Mouse (Mus musculus) subcutaneous adipose tissue, adult 2 months (tissue): ENCODE measurements around the gene Slc25a10. TPM values are rescaled to one million over a fixed set of nuclear protein-coding genes. Genes with fewer than 3 reads are reported as not detected.

Experiments
- polyA plus RNA-seq: library from polyadenylated mRNA; depleted of rRNA; stranded (reverse); fragments of >200 nt; gene quantifications from 2 replicates; pipeline ENCODE4 v1.2.3, GENCODE M21; 2012; ENCODE audit warnings: low replicate concordance; rRNA removed

Slc25a10 gene
- polyA plus RNA-seq: 651 and 925 TPM in 2 replicates

DNA sequence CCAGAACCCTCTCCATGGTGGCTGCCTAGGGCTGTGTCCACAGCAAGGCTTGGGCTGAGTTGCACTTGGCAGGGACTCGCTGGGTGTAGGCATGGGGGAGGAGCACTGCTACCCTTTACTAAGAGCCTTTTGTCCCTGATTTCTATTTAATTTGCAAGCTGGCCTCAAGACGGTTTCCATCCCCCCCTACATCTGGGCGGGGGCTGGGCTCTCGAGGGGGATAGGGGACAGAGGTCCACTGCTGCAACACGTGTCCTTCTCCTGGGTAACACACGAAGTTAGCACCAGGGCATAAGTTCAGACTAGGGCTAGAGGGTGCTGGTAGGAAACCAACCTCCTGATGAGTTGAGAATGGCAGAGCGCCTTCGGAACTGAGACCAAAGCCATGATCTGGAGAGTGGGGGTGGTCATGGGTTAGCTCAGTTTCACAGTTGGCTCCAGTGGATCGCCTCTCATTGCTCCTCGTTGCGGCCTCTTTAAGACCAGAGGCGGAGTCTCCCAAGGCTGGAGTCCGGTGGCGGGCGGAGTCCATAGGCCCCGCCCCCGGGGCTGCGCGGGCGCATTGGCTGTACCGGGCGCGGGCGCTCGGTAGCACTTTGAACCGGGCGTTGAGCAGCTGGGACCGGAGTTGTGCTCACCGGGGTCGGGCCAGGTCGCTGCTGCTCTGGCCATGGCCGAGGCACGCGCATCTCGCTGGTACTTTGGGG is at the start of gene Slc25a10:
Slc25a10 (plus strand) TSS at position 524 of the 707 bp plus-strand sequence.

DNA sequence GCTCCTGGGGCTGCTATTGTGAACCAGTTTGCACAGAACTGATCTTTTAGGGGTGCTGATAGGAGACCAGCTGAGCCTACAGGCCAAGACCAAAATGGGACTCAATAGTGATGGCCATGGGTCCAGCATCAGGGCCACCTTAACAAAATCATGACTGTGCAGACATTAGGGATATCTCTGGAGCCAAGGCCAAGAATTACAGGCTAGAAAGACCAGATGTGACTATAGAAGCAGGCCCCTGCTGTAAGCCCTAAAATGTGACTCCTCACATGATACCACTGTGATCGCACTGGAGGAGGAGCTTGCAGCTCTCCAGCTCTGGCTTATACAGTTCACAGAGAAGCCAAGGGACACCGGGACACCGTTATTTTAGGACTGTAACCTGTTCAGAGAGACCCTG is 49.3 kb upstream of the Slc25a10 start, which contains the start of gene Tspan10:
Tspan10 (plus strand) TSS at position 301 of the 400 bp plus-strand sequence.

DNA sequence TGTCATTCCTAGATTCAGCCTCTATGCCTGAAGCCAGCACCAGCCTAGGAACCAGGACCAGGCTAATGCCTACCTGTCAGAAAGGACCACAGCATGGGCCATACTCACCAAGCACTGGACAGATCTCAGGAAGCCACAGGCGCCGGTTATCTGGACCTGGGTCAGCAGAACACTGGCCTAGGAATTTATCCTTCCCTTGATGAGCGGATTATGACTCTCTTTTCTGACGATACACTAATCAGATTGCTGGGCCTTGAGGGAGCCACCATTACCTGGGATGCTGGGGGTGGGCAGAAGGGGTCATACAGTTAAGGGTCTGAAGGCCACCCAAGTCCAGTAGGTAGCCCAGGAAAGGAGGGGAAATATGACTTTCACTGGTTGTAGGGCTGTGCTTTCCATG is 38.3 kb upstream of the Slc25a10 start, which contains the start of gene Pde6g:
Pde6g (minus strand) TSS at position 195 of the 400 bp plus-strand sequence.

DNA sequence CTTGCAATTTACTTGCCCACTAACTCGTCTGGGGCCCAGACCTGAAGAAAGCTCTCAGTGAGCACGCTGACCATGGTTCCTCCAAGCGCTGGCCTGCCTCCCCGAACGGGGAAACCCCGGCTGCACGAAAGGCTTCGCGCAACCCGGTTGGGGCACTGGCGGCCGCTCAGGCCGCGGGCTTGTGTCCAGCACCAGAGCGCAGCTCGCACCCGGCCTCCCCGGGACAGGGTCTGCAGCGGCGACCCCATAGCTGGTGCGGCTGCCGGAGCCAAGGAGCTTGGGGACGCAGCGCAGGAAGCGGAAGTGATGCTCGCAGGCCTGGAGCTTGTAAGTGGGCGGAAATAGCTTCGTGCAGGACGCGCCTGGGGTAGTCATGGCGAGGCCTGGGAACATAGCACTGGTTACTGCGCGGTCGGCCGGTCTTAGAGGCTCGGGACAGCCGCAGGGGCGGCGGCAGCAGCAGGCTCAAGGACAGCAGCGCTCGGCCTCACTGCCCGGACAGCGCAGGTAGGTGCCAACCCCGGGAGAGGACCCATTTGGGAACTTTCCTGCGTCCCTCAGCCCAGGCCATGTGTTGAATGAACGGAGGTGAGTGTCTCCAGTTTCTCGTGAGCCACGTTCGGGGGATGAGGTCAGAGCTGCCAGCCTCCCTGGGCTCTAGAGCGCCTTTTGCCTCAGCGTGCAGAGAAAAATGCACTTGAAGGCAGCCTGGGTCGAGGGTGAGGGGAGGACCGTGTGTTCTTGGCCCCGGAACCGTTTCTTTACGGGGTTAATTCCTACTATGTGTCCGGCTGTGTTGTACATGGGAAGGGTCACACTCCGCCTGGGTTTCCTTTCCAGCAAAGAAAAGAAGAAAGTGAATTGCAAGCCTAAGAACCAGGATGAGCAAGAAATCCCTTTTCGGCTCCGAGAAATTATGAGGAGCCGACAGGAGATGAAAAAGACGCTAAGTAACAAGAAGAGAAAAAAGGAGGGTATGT is 33.6 kb upstream of the Slc25a10 start, which contains the start of the genes Oxld1 and Ccdc137:
Oxld1 (minus strand) TSS at position 297 of the 980 bp plus-strand sequence.
Ccdc137 (plus strand) TSS at position 344 of the 980 bp plus-strand sequence.

DNA sequence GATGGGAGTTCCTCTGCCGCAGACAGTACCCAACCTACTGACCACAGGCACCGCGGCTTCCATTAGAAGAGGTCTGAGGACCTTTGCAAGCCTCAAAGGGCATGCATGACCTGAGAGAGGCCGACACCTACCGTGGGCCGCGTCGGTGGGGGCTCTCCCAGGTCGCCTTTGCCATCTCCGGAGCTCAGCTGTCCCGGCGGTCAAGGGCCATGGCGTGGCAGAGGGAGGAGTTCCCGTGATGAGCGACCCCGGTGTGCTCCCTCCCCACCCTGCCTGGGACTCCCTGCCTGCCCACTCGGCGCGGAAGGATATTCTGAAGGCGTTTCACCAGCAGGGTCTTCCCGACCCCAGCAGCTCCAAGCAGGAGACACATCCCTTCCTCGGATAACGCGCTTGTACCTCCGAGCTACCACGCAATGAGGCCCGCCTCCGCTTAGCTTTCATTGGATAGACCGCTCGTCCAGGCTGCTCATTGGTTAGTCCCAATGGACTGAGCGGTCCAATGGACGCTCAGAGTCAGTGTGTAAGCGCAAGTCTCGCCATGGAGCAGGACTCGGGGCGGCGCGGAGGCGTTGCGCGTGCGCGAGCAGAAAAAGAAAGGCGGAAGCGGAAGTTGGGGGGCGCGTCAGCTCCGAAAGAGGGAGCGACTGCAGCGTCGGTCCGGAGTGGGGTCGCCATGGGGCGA is 24.4 kb upstream of the Slc25a10 start, which contains the start of gene Arl16:
Arl16 (minus strand) TSS at position 557 of the 685 bp plus-strand sequence.

DNA sequence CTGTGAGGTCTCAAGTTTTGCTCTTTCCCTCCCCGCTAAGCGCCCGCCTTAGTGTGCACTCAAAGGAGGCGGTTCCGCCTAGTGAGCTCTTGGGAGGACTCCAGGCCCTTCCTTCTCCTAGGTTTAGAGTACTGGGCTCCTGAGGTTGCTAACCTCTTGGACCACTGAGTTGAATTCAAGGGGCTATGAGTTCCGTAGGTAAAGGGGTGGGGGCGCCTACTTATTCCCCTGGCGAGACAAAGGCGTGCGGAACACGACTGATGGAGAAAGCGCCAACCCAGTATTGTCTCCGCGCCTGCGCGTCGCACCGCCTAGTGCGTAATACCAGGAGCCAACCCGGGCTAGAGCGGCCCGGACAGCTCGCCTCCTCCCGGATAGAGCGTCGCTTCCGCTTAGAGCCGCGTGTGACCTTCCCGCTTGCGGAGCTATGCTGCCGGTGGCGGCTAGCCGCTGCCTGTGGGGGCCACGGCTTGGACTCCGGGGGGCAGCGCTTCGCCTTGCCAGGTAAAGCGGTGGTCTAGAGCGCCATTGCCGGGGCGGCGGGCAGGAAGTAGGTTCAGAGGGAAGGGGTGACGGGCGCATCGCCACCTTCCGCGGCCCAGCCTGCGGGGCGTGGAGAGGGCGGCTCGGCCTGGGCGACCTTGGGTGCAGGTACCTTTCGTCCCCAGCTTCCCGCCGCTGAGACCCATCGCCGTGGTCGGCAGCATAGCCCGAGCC is 7.2 kb upstream of the Slc25a10 start, which contains the start of gene Mrpl12:
Mrpl12 (plus strand) TSS at position 349 of the 717 bp plus-strand sequence.

DNA sequence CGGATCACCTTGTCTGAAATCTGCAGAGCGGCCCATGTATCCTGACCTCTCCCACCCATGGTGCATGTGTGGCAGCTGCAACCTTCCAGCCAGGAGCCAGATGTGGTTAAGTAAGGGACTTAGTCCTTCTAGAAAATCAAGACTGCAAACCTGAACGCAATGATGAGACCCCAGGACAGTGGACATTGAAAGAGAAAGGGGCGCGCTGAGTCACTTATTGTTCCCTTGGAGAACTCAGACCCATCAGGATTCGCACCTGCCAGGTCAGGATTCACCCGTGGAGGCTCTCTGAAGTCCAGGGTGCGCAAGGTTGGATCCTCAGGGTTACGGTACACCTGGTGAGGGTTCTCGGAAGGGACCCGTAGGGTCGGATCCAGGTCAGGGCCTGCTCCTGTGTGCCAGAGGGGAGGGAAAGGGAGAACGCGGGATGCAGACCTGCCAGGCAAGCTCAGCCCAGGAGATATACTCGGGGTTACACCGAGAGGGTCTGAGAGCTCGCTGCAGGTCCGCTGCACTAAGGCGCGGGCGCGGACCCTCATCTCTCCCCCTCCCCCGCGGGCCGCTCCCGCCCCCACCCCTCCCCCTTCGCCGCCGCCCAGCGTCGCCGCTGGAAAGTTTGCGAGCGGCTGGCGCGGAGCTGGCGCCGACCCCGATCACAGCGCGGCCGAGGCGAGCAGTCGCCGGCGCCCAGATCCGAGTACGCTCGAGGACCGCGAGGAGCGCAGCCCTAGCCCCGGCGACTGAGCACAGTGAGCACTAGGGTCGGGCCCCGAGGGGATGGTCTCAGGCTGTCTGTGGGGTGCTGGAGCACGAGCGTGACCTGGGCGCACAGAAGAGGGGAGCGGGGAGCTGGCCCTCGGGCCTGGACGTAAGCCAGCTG is 38.7 kb downstream of the Slc25a10 start, which contains the start of gene Gcgr:
Gcgr (plus strand) TSS at position 615 of the 880 bp plus-strand sequence.

Other genes starting within 250 kb of the Slc25a10 start
- gene Actg1, start 143.3 kb upstream of the Slc25a10 start, polyA plus RNA-seq: 1,196 and 1,314 TPM in 2 replicates
- not detected in 2 replicates for gene Fscn2, start 130.3 kb upstream of the Slc25a10 start, polyA plus RNA-seq
- 33.9 and 79.5 TPM in 2 replicates for gene Faap100, start 113.1 kb upstream of the Slc25a10 start, polyA plus RNA-seq
- gene Nploc4, start 54.1 kb upstream of the Slc25a10 start, polyA plus RNA-seq: 67.6 and 68.3 TPM in 2 replicates
- 0.09 TPM in 1 of 2 replicates, not detected in the other for gene Tspan10, start 49.2 kb upstream of the Slc25a10 start, polyA plus RNA-seq
- 0.70 and 1.1 TPM in 2 replicates for gene Pde6g, start 38.3 kb upstream of the Slc25a10 start, polyA plus RNA-seq
- 27.4 and 32.4 TPM in 2 replicates for gene Oxld1, start 33.8 kb upstream of the Slc25a10 start, polyA plus RNA-seq
- 15.0 and 26.0 TPM in 2 replicates for gene Ccdc137, start 33.7 kb upstream of the Slc25a10 start, polyA plus RNA-seq
- gene Arl16, start 24.2 kb upstream of the Slc25a10 start, polyA plus RNA-seq: 29.0 and 40.5 TPM in 2 replicates
- gene Mrpl12, start 7.2 kb upstream of the Slc25a10 start, polyA plus RNA-seq: 108 and 111 TPM in 2 replicates
- gene Gcgr, start 38.9 kb downstream of the Slc25a10 start, polyA plus RNA-seq: 1.3 and 3.8 TPM in 2 replicates
- gene Mcrip1, start 57.9 kb downstream of the Slc25a10 start, polyA plus RNA-seq: 157 and 174 TPM in 2 replicates
- not detected in 2 replicates for gene Ppp1r27, start 59.3 kb downstream of the Slc25a10 start, polyA plus RNA-seq
- gene P4hb, start 81.4 kb downstream of the Slc25a10 start, polyA plus RNA-seq: 212 and 315 TPM in 2 replicates
- gene Arhgdia, start 89.8 kb downstream of the Slc25a10 start, polyA plus RNA-seq: 706 and 742 TPM in 2 replicates
- 26.4 and 41.1 TPM in 2 replicates for gene Alyref, start 106.5 kb downstream of the Slc25a10 start, polyA plus RNA-seq
- gene Anapc11, start 106.6 kb downstream of the Slc25a10 start, polyA plus RNA-seq: 102 and 121 TPM in 2 replicates
- gene Npb, start 116.6 kb downstream of the Slc25a10 start, polyA plus RNA-seq: 0.39 and 2.5 TPM in 2 replicates
- gene Pcyt2, start 126.1 kb downstream of the Slc25a10 start, polyA plus RNA-seq: 202 and 224 TPM in 2 replicates
- gene Sirt7, start 133.4 kb downstream of the Slc25a10 start, polyA plus RNA-seq: 63.3 and 73.1 TPM in 2 replicates
- gene Mafg, start 141.8 kb downstream of the Slc25a10 start, polyA plus RNA-seq: 53.4 and 67.3 TPM in 2 replicates
- 8.3 and 23.9 TPM in 2 replicates for gene Pycr1, start 151.9 kb downstream of the Slc25a10 start, polyA plus RNA-seq
- 0.14 TPM in 1 of 2 replicates, not detected in the other for gene Myadml2, start 156.3 kb downstream of the Slc25a10 start, polyA plus RNA-seq
- 5.0 TPM in 1 of 2 replicates, not detected in the other for gene Notum, start 169.3 kb downstream of the Slc25a10 start, polyA plus RNA-seq
- 89.5 and 105 TPM in 2 replicates for gene Aspscr1, start 181.1 kb downstream of the Slc25a10 start, polyA plus RNA-seq
- 89.1 and 110 TPM in 2 replicates for gene Cenpx, start 221.9 kb downstream of the Slc25a10 start, polyA plus RNA-seq
- gene Lrrc45, start 222.1 kb downstream of the Slc25a10 start, polyA plus RNA-seq: 30.1 and 63.6 TPM in 2 replicates
- gene Rac3, start 229.6 kb downstream of the Slc25a10 start, polyA plus RNA-seq: 16.6 and 55.7 TPM in 2 replicates
- 141 and 144 TPM in 2 replicates for gene Dcxr, start 235.4 kb downstream of the Slc25a10 start, polyA plus RNA-seq
- gene Cbr2, start 240.3 kb downstream of the Slc25a10 start, polyA plus RNA-seq: 204 and 309 TPM in 2 replicates